Mouse (Mus musculus) gastrocnemius, postnatal 4 days (tissue): Measurements from ENCODE around the gene 2010106E10Rik. TPM values are rescaled to one million over a fixed set of nuclear protein-coding genes. Genes with fewer than 3 reads are reported as not detected.

ENCODE experiments used
- DNase-seq, 2 experiments: peaks; one replicate each; pipeline ENCODE4 v3.0.0; 2021 to 2022; ENCODE audit warnings: low spot score in 2 of 2, mixed read lengths in 2 of 2
- long read RNA-seq, 2 experiments: library from polyadenylated mRNA; stranded (forward); transcript quantifications; one replicate each; pipeline ENCODE4 v2.0.0; 2021
- total RNA-seq, 2 experiments: library from RNA; stranded (reverse); gene quantifications; 2 replicates each; pipeline ENCODE4 v1.2.3; 2021

Gene 2010106E10Rik
- total RNA-seq, result not detected
- long read RNA-seq, experiment 1, result 0 reads
- long read RNA-seq, experiment 2, result 0 reads

DNA sequence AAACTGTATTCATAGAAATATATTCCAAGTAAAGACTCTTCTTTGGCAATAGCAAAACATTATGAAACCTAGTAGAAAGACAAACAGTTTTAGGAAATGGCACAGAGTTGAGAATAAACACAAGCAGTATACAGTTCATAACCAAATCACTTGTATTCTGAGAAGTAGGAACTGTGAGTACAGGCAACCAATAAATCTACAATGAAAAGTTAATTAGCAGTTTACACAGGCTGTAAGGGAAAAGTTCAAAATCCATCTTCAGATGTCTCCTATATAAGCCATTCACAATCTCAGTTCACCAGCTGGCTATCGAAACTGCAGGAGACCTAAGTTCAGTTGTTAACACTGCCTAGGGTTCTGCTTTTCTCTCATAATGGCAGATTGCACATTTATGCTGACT is at the start of gene 2010106E10Rik:
Gene 2010106E10Rik, plus strand, starts transcription at position 301 of the 400 bp plus-strand sequence.
- DNase-seq, result no peak

DNA sequence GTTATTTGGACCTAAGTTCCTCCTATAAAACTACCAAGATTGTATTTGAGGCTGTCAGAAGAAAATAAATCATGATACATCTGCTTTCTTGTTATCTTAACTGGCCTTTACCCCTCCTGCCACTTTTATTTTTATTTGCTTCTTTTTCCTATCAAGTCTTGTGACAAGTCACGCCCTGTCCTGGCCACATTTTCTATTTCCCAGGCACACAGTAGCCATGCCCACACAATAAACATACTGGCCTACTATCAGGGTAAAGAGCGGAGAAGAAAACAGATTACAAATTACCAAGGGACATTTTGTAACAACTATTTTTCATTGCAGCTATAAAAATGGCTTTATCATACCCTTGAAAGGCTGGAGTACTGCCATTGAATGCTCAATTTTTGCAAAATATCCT is 10.6 kb downstream of the 2010106E10Rik start:
- DNase-seq, result no peak

DNA sequence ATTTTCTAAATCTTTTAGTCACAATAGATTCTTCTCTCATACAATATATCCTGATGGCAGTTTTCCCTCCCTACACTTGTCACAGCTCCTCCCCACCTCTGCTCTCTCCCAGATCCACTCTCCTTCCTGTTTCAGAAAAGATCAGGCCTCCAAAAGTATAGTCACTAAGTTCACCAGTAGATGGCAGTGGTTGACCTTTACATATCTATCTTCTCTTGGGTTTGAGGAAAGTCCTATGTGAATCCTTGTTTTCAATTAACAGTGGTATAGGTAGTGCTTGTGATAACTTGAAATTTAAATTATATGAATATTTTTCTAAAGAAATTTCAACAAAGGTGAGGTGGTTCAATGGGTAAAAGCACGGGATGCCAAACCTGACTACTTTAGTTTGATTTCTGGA is 29.7 kb downstream of the 2010106E10Rik start:
- no peak for DNase-seq

DNA sequence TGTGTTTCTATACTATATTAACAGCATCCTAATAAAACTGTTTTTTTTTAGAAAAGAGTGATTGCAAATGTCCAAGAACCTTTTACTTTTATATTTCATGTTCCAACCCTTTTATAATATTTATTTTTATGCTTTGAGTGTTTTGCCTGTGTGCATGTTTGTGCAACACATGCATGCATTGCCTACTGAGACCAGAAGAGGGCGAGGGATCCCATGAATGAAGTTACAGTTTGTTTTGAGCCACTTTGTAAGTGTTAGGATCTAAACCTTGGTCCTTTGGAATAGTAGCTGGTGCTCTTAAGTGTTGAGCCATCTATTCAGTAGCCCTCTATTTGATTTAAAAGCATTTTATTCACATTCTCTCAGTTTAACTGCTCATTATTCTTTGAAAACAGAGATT is 48.0 kb downstream of the 2010106E10Rik start:
- no peak for DNase-seq

DNA sequence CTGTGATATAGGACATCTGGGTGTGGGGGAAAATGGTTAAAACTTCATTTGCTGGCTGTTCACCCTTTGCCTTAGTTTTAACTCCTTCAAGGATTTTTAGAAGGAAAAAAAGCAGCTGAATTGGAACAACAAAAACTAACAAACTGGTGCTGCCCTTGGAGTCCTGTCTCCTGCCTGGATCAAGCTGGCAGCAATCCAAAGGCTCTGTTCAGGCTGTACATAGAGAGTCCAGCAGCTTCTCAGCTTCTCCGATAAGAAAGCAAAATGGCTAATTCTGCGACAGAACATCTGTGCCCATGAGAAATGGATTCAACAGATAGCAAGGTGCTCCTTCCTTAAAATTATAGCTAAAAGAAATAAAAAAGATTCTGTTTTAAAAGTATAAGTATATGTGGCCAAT is 72.6 kb downstream of the 2010106E10Rik start:
- DNase-seq, result no peak

DNA sequence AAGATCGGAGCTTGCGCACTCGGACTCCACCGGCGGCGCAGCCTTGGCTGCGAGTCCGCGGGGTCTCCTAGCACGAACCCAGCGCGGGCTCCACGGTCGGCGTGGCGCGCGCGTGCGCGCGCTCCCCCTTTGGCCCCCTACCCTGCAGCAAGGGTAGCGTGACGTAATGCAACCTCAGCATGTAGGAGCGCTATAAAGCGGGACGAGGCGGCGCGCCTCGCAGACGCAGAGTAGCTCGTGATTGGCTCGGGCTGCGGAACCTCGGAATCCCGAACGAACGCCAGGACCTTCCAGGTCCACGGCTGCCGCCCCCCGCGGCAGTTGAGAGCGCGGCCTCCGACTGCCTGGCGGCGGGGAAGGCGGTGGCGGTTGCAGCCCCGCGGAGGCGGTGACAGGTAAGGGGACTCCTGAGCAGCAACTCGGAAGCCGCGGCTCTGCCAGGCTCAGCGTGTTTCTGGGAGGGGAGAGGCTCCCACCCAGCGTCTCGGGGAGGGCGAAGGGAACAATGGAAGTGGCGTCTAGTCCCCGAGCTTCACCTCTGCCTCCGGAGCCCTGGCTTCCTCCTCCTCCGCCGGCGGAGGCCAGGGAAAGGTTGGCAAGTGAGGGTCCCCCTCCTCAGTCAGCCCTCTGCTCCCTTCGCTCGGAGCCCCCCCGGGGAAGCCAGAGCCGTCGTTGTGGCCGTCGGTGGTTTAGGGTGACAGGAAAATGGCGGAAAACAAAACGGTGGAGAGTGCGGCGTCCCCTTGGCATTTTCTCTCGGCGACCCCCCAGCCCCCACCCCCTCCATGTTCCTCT is 105.6 kb downstream of the 2010106E10Rik start, which contains the start of gene Zfp711:
Gene Zfp711, plus strand, starts transcription at position 16 of the 795 bp plus-strand sequence.
- DNase-seq, result peak in 1 of 2 experiments; percentile 29

DNA sequence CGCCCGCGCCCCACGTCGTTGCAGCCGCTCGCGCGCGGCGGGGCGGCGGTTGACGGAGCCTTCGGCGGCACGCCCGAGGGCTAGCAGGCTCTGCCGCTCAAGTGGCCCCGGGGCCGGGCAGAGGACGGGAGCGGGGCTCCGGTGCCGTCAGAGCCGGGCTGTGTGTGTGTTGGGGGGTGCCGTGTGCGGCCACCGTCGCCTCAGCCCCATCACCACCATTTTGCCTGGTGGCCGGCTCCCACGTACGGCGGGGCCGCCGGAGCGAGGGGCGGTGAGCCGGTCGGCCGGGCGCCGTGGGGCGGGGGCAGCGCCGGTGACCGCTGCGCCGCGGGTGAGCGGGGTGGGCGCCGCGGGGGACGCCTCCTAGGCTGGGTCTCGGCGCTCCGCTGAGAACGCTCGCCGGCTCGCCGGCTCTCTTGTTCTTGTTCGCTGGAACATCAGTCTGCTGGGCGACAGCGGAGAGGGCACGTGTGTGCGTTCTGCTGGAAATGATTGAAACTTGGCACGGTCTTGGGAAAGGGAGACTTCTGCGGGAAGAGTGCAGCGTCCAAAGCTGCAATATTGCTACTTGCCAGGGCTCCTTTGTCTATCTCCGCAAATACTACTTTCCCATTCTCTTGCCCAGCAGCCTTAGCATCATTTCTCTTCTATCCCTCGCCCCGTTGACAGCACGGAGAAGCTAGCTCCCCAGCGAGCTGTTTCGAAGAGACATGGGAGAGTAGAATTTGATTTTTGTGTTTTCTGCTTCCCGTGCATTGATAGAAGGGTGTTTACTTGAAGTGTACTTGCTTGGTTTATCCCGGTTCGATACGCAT is 106.4 kb downstream of the 2010106E10Rik start:
- peak in 1 of 2 experiments; percentile 7 for DNase-seq

Other genes with a start within 250 kb of the 2010106E10Rik start
- 10 to 100 TPM; 84.0 to 90.9 TPM for gene Apool, start 183.9 kb upstream of the 2010106E10Rik start, total RNA-seq
- not detected for gene Satl1, start 88.5 kb upstream of the 2010106E10Rik start, total RNA-seq
- 1 to 10 TPM; 1.8 to 2.8 TPM for gene Zfp711, start 105.3 kb downstream of the 2010106E10Rik start, total RNA-seq
- under 1 TPM in 1 of 2 experiments, not detected in 1; 0.05 TPM for gene Pof1b, start 203.4 kb downstream of the 2010106E10Rik start, total RNA-seq